Mouse (Mus musculus) cerebellum, adult 2 months (tissue): Measurements from ENCODE around the gene Cbr2.

ENCODE experiments used
- CTCF ChIP-seq: fragments of 200-500 bp; IDR thresholded peaks from 2 replicates; pipeline ENCODE4 v1.5.1; 2011; ENCODE audit warnings: low read depth, mild to moderate bottlenecking, control low read depth, low read length, moderate library complexity, borderline replicate concordance; ENCODE audit not compliant: insufficient read depth
- POLR2A ChIP-seq: fragments of 200-500 bp; IDR thresholded peaks from 2 replicates; pipeline ENCODE4 v1.6.1; 2011; ENCODE audit warnings: low read length, control low read depth, borderline replicate concordance; ENCODE audit not compliant: insufficient read depth

DNA sequence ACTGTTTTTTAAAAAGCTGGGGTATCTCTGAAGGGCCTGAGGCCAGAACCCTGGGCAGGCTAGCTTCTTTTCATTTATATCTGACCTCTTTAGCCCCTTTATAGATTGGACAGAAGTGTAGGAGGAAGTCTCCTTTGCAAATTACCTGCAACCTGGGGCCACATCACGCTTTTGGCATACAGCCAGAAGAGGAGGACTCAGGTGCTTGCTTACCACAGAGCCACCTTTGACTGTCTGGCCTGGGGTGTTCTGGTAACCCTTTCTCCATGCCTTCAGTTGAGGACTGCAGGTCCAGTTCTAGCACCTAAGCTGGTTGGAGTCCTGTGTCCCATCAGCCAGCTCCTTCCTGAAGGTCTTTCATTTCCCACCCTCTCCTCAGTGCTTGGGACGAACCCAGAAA is 22.4 kb downstream of the Cbr2 start:
- TF ChIP-seq CTCF = no peak
- TF ChIP-seq POLR2A = no peak
